Mouse (Mus musculus) brain, embryonic 14.5 days (tissue): ENCODE data around the gene Dhx16.

Experiments used
- CTCF ChIP-seq: fragments of 200-500 bp; IDR thresholded peaks from 2 replicates; pipeline ENCODE4 v1.5.1; 2012; ENCODE audit warnings: inconsistent platforms, mild to moderate bottlenecking, moderate library complexity, borderline replicate concordance; ENCODE audit not compliant: insufficient read depth, insufficient read length; ENCODE audit errors: extremely low read depth
- POLR2A ChIP-seq: fragments of 200-500 bp; IDR thresholded peaks from 2 replicates; pipeline ENCODE4 v1.6.1; 2012; ENCODE audit warnings: mild to moderate bottlenecking, inconsistent platforms, borderline replicate concordance; ENCODE audit not compliant: poor library complexity, insufficient read depth, insufficient read length, severe bottlenecking; ENCODE audit errors: extremely low read depth

GRCm38 (mm10) chr17:35917143-35917462, 37.5 kb downstream of the Dhx16 start:
- no peak for TF ChIP-seq CTCF
- no peak for TF ChIP-seq POLR2A
